Mouse (Mus musculus) hindbrain, embryonic 16.5 days (tissue): ENCODE results near the gene Kntc1. TPM values are rescaled to one million over a fixed set of nuclear protein-coding genes. Genes with fewer than 3 reads are reported as not detected.

Experiments used
- ATAC-seq: fragments of 200-750 bp; cut with Nextera tagmentation; 2 replicates; pipeline ENCODE4 v1.8.0; 2017; ENCODE audit warnings: moderate TSS enrichment, moderate library complexity
- H3K27ac ChIP-seq: fragments of 300-500 bp; sonication (generic); 2 replicates; pipeline ENCODE4 v1.5.1; 2014; ENCODE audit warnings: low read depth, mild to moderate bottlenecking, control low read depth, low read length, moderate library complexity
- H3K27me3 ChIP-seq: fragments of 300-500 bp; sonication (generic); replicated peaks from 2 replicates; pipeline ENCODE4 v1.6.1; 2014; ENCODE audit warnings: low read length; ENCODE audit not compliant: control insufficient read depth, insufficient read depth
- H3K36me3 ChIP-seq: fragments of 300-500 bp; sonication (generic); 2 replicates; pipeline ENCODE4 v1.6.1; 2014; ENCODE audit warnings: mild to moderate bottlenecking, low read length, moderate library complexity, mixed read lengths; ENCODE audit not compliant: control insufficient read depth, insufficient read depth
- H3K4me1 ChIP-seq: fragments of 300-500 bp; sonication (generic); 2 replicates; pipeline ENCODE4 v1.6.1; 2014; ENCODE audit warnings: low read depth, low read length; ENCODE audit not compliant: control insufficient read depth, insufficient read depth
- H3K4me2 ChIP-seq: fragments of 300-500 bp; sonication (generic); 2 replicates; pipeline ENCODE4 v1.6.1; 2014; ENCODE audit warnings: mild to moderate bottlenecking, low read length, control low read depth, moderate library complexity
- H3K4me3 ChIP-seq: fragments of 300-500 bp; sonication (generic); 2 replicates; pipeline ENCODE4 v1.5.1; 2014; ENCODE audit warnings: mild to moderate bottlenecking, low read length, control low read depth, moderate library complexity
- H3K9ac ChIP-seq: fragments of 300-500 bp; sonication (generic); 2 replicates; pipeline ENCODE4 v1.6.1; 2014; ENCODE audit warnings: low read depth, mild to moderate bottlenecking, control low read depth, low read length, moderate library complexity
- H3K9me3 ChIP-seq: fragments of 300-500 bp; sonication (generic); 2 replicates; pipeline ENCODE4 v1.6.1; 2014; ENCODE audit warnings: mild to moderate bottlenecking, low read length, moderate library complexity; ENCODE audit not compliant: control insufficient read depth
- WGBS: fragments of 180-500 bp; shearing (Covaris S2); extraction: QIAGEN DNeasy Blood & Tissue Kit; methylation state at CpG from one replicate; pipeline ENCODE4 v1.1.7; 2014; 5-methylcytosine and 5-hydroxymethylcytosine counted together
- polyA plus RNA-seq: library from polyadenylated mRNA; unstranded; fragments of >200 nt; fragmentation: Nextera tagmentation; extraction: Ambion mirVana; gene quantifications from 2 replicates; pipeline ENCODE4 v1.2.1, GENCODE M21; 2015

Kntc1 gene
- polyA plus RNA-seq, 1 experiment from 2014 or later, result 4.5 TPM

- Histone ChIP-seq H3K27ac (no peak overlapping the region), H3K4me3 (no peak overlapping the region), H3K9ac (no peak overlapping the region), H3K4me1 (no peaks in the 10 kb centered on the region), H3K27me3 (no peaks in the 10 kb centered on the region), H3K36me3 (no peaks in the 10 kb centered on the region), H3K4me2 (no peak overlapping the region), H3K9me3 (no peaks in the 10 kb centered on the region)
- 95% methylated on average over 4 of the region's 4 CpGs for WGBS
- ATAC-seq, result no peak
Observed at GRCm38 (mm10) chr5:123781864-123782263, 32.3 kb downstream of the Kntc1 start.

GRCm38 (mm10) chr5:123788976-123789375 is 39.5 kb downstream of the Kntc1 start:
- no peak for ATAC-seq

GRCm38 (mm10) chr5:123793081-123793480 is 43.6 kb downstream of the Kntc1 start:
- Histone ChIP-seq H3K27ac (no peak overlapping the region), H3K4me1 (no peaks in the 10 kb centered on the region), H3K9me3 (no peaks in the 10 kb centered on the region), H3K9ac (no peak overlapping the region), H3K36me3 (no peaks in the 10 kb centered on the region), H3K27me3 (no peaks in the 10 kb centered on the region), H3K4me2 (no peak overlapping the region), H3K4me3 (no peak overlapping the region)
- 81% methylated on average over 2 of the region's 2 CpGs for WGBS
- no peak for ATAC-seq

More at GRCm38 (mm10) chr5:123788976-123789375, 39.5 kb downstream of the Kntc1 start:
- 91% methylated on average over 7 of the region's 7 CpGs for WGBS
- H3K4me3 ChIP-seq, result no peak overlapping the region
- H3K4me1 ChIP-seq, result no peaks in the 10 kb centered on the region
- peaks cover 2% of the 10 kb centered on the region; the same call in 1 of the 2 replicates for H3K36me3 ChIP-seq
- H3K27me3 ChIP-seq, result no peaks in the 10 kb centered on the region
- no peaks in the 10 kb centered on the region for H3K9me3 ChIP-seq
- no peak overlapping the region for H3K9ac ChIP-seq
- H3K4me2 ChIP-seq, result no peak overlapping the region
- H3K27ac ChIP-seq, result no peak overlapping the region

GRCm38 (mm10) chr5:123806334-123806733 is 56.8 kb downstream of the Kntc1 start:
- H3K4me3 ChIP-seq, result no peak overlapping the region
- WGBS, result 89% methylated on average over 11 of the region's 11 CpGs
- no peak for ATAC-seq
- no peak overlapping the region for H3K4me2 ChIP-seq
- no peaks in the 10 kb centered on the region for H3K27me3 ChIP-seq
- no peak overlapping the region for H3K9ac ChIP-seq
- no peaks in the 10 kb centered on the region for H3K36me3 ChIP-seq
- H3K9me3 ChIP-seq, result no peaks in the 10 kb centered on the region
- H3K27ac ChIP-seq, result no peak overlapping the region
- H3K4me1 ChIP-seq, result no peaks in the 10 kb centered on the region

- Histone ChIP-seq H3K4me1 (no peaks in the 10 kb centered on the region), H3K27ac (no peak overlapping the region), H3K9me3 (no peaks in the 10 kb centered on the region), H3K36me3 (no peaks in the 10 kb centered on the region), H3K27me3 (no peaks in the 10 kb centered on the region), H3K4me2 (no peak overlapping the region), H3K4me3 (no peak overlapping the region), H3K9ac (no peak overlapping the region)
- no peak for ATAC-seq
- WGBS, result 85% methylated on average over 5 of the region's 5 CpGs
Observed at GRCm38 (mm10) chr5:123808541-123808940, 59.0 kb downstream of the Kntc1 start.

- ATAC-seq, result no peak
- Histone ChIP-seq H3K9ac (no peak overlapping the region), H3K36me3 (no peaks in the 10 kb centered on the region), H3K27ac (no peak overlapping the region), H3K27me3 (no peaks in the 10 kb centered on the region), H3K9me3 (no peaks in the 10 kb centered on the region), H3K4me3 (no peak overlapping the region), H3K4me2 (no peak overlapping the region), H3K4me1 (no peaks in the 10 kb centered on the region)
- 85% methylated on average over 13 of the region's 13 CpGs for WGBS
Observed at GRCm38 (mm10) chr5:123809156-123809555, 59.6 kb downstream of the Kntc1 start.

- Histone ChIP-seq H3K4me2 (no peak overlapping the region), H3K4me3 (no peak overlapping the region), H3K27me3 (no peaks in the 10 kb centered on the region), H3K9ac (no peak overlapping the region), H3K4me1 (no peaks in the 10 kb centered on the region), H3K36me3 (no peaks in the 10 kb centered on the region), H3K9me3 (no peaks in the 10 kb centered on the region), H3K27ac (no peak overlapping the region)
- 91% methylated on average over 7 of the region's 7 CpGs for WGBS
- no peak for ATAC-seq
Observed at GRCm38 (mm10) chr5:123816891-123817290, 67.4 kb downstream of the Kntc1 start.

- Histone ChIP-seq H3K27ac (no peak overlapping the region), H3K4me1 (no peaks in the 10 kb centered on the region), H3K4me2 (no peak overlapping the region), H3K9me3 (no peaks in the 10 kb centered on the region), H3K36me3 (no peaks in the 10 kb centered on the region), H3K27me3 (no peaks in the 10 kb centered on the region), H3K9ac (no peak overlapping the region), H3K4me3 (no peak overlapping the region)
- ATAC-seq, result no peak
- 91% methylated on average over 19 of the region's 19 CpGs for WGBS
Observed at GRCm38 (mm10) chr5:123818941-123819577, 69.5 kb downstream of the Kntc1 start.

- H3K4me3 ChIP-seq, result no peak overlapping the region
- no peak overlapping the region for H3K9ac ChIP-seq
- no peaks in the 10 kb centered on the region for H3K9me3 ChIP-seq
- 82% methylated on average over 9 of the region's 9 CpGs for WGBS
- no peaks in the 10 kb centered on the region for H3K27me3 ChIP-seq
- no peaks in the 10 kb centered on the region for H3K36me3 ChIP-seq
- ATAC-seq, result no peak
- no peak overlapping the region for H3K4me2 ChIP-seq
- no peak overlapping the region for H3K27ac ChIP-seq
- H3K4me1 ChIP-seq, result no peaks in the 10 kb centered on the region
Observed at GRCm38 (mm10) chr5:123820501-123821263, 71.2 kb downstream of the Kntc1 start.
